Mouse (Mus musculus): Measurements from ENCODE around the gene Fam216a. TPM values are rescaled to one million over a fixed set of nuclear protein-coding genes. Genes with fewer than 3 reads are reported as not detected.
"Not testable (repeated sequence)": the region's sequence is repeated elsewhere in the genome, so short reads cannot be mapped to it uniquely, and the experiment has no call there.

Gene Fam216a
- polyA plus RNA-seq, 1 experiment: 57.0 TPM

- no peak overlapping the region for H3K27ac ChIP-seq (ENCODE audit: insufficient read depth, low read length)
- H3K36me3 ChIP-seq (ENCODE audit: control insufficient read depth, insufficient read depth, low read length, poor library complexity, severe bottlenecking): 0 out of 2 replicates have a peak, but pooled peaks cover 4% of the 10 kb centered on the region
- H3K4me1 ChIP-seq (ENCODE audit: control insufficient read depth, insufficient read depth, low read length): no peaks in the 10 kb centered on the region
- H3K9ac ChIP-seq (ENCODE audit: low read depth, poor library complexity, severe bottlenecking): no peak overlapping the region
- H3K27me3 ChIP-seq (ENCODE audit: control insufficient read depth, insufficient read depth, low read length, poor library complexity, severe bottlenecking): no peaks in the 10 kb centered on the region
- TF ChIP-seq EP300 (IDR thresholded peaks at IDR 0.05; ENCODE audit: insufficient read depth, low read depth, low read length) (no peak), CTCF (IDR thresholded peaks at IDR 0.05; ENCODE audit: low read depth, low read length) (no peak), POLR2A (IDR thresholded peaks at IDR 0.05; ENCODE audit: insufficient read depth, low read length) (no peak)
- no peaks in the 10 kb centered on the region for H3K9me3 ChIP-seq (replicated peaks; ENCODE audit: control insufficient read depth, insufficient read depth, low read length, poor library complexity, severe bottlenecking)
- H3K4me3 ChIP-seq (ENCODE audit: low read depth, low read length): no peak overlapping the region
Observed at GRCm38 (mm10) chr5:122324608-122325431, 47.3 kb downstream of the Fam216a start.

GRCm38 (mm10) chr5:122323523-122323922, 48.6 kb downstream of the Fam216a start:
- Histone ChIP-seq H3K4me3 (ENCODE audit: low read depth, low read length) (no peak overlapping the region), H3K9ac (ENCODE audit: low read depth, poor library complexity, severe bottlenecking) (no peak overlapping the region), H3K9me3 (replicated peaks; ENCODE audit: control insufficient read depth, insufficient read depth, low read length, poor library complexity, severe bottlenecking) (no peaks in the 10 kb centered on the region), H3K27me3 (ENCODE audit: control insufficient read depth, insufficient read depth, low read length, poor library complexity, severe bottlenecking) (no peaks in the 10 kb centered on the region), H3K27ac (ENCODE audit: insufficient read depth, low read length) (no peak overlapping the region), H3K4me1 (ENCODE audit: control insufficient read depth, insufficient read depth, low read length) (no peaks in the 10 kb centered on the region), H3K36me3 (ENCODE audit: control insufficient read depth, insufficient read depth, low read length, poor library complexity, severe bottlenecking) (0 out of 2 replicates have a peak, but pooled peaks cover 4% of the 10 kb centered on the region)
- no peak for TF ChIP-seq EP300 (IDR thresholded peaks at IDR 0.05; ENCODE audit: insufficient read depth, low read depth, low read length)

DNA sequence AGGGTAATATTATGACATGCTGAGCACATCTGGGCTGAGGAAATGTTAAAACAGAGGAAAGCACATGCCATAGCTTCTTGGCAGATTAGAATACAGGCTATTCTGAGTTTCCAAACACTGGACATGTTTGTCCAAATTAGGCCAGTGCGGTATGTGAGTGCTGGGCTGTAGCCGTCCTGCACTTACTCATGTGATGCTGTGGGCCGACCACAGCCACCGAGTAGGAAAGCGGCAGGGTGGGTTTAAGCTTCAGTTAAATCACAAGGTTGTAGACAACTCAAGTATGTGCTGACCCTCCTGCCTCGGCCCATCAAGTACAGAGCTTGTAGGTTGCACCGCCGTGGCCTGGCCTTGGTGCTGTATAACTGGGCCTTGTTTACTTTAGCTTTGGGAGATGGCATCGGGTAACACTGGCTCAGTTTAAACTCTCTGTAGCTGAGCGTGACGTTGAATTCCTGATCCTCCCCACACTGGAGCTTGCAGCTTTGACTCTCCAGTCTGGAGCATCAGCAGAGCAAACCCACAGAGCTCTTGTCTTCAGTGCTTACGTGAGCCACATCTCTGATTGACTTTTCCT, 51.9 kb downstream of the Fam216a start:
- Histone ChIP-seq H3K4me3 (ENCODE audit: low read depth, low read length) (no peak overlapping the region), H3K27me3 (ENCODE audit: control insufficient read depth, insufficient read depth, low read length, poor library complexity, severe bottlenecking) (no peaks in the 10 kb centered on the region), H3K9ac (ENCODE audit: low read depth, poor library complexity, severe bottlenecking) (0 out of 2 replicates have a peak overlapping the region, but pooled peaks have one; percentile 22), H3K27ac (ENCODE audit: insufficient read depth, low read length) (peak overlapping the region; percentile 88), H3K9me3 (replicated peaks; ENCODE audit: control insufficient read depth, insufficient read depth, low read length, poor library complexity, severe bottlenecking) (no peaks in the 10 kb centered on the region), H3K4me1 (ENCODE audit: control insufficient read depth, insufficient read depth, low read length) (peaks cover 6% of the 10 kb centered on the region), H3K36me3 (ENCODE audit: control insufficient read depth, insufficient read depth, low read length, poor library complexity, severe bottlenecking) (0 out of 2 replicates have a peak, but pooled peaks cover 4% of the 10 kb centered on the region)
- TF ChIP-seq EP300 (IDR thresholded peaks at IDR 0.05; ENCODE audit: insufficient read depth, low read depth, low read length) (no peak), CTCF (IDR thresholded peaks at IDR 0.05; ENCODE audit: low read depth, low read length) (no peak)

- Histone ChIP-seq H3K9ac (ENCODE audit: low read depth, poor library complexity, severe bottlenecking) (0 out of 2 replicates have a peak overlapping the region, but pooled peaks have one; percentile 22), H3K27me3 (ENCODE audit: control insufficient read depth, insufficient read depth, low read length, poor library complexity, severe bottlenecking) (no peaks in the 10 kb centered on the region), H3K4me3 (ENCODE audit: low read depth, low read length) (no peak overlapping the region), H3K4me1 (ENCODE audit: control insufficient read depth, insufficient read depth, low read length) (peaks cover 6% of the 10 kb centered on the region), H3K9me3 (replicated peaks; ENCODE audit: control insufficient read depth, insufficient read depth, low read length, poor library complexity, severe bottlenecking) (no peaks in the 10 kb centered on the region), H3K36me3 (ENCODE audit: control insufficient read depth, insufficient read depth, low read length, poor library complexity, severe bottlenecking) (0 out of 2 replicates have a peak, but pooled peaks cover 4% of the 10 kb centered on the region), H3K27ac (ENCODE audit: insufficient read depth, low read length) (peak overlapping the region; percentile 88)
- TF ChIP-seq CTCF (IDR thresholded peaks at IDR 0.05; ENCODE audit: low read depth, low read length) (no peak), EP300 (IDR thresholded peaks at IDR 0.05; ENCODE audit: insufficient read depth, low read depth, low read length) (no peak), POLR2A (IDR thresholded peaks at IDR 0.05; ENCODE audit: insufficient read depth, low read length) (no peak)
Observed at GRCm38 (mm10) chr5:122319474-122320204, 52.5 kb downstream of the Fam216a start.

- H3K4me3 ChIP-seq (ENCODE audit: low read depth, low read length); H3K9ac ChIP-seq (ENCODE audit: low read depth, poor library complexity, severe bottlenecking); H3K36me3 ChIP-seq (ENCODE audit: control insufficient read depth, insufficient read depth, low read length, poor library complexity, severe bottlenecking); H3K4me1 ChIP-seq (ENCODE audit: control insufficient read depth, insufficient read depth, low read length); H3K9me3 ChIP-seq (replicated peaks; ENCODE audit: control insufficient read depth, insufficient read depth, low read length, poor library complexity, severe bottlenecking); H3K27me3 ChIP-seq (ENCODE audit: control insufficient read depth, insufficient read depth, low read length, poor library complexity, severe bottlenecking): not testable (repeated sequence)
- peak overlapping the region; percentile 90 for H3K27ac ChIP-seq (ENCODE audit: insufficient read depth, low read length)
Observed at GRCm38 (mm10) chr5:122318976-122319375, 53.2 kb downstream of the Fam216a start.

DNA sequence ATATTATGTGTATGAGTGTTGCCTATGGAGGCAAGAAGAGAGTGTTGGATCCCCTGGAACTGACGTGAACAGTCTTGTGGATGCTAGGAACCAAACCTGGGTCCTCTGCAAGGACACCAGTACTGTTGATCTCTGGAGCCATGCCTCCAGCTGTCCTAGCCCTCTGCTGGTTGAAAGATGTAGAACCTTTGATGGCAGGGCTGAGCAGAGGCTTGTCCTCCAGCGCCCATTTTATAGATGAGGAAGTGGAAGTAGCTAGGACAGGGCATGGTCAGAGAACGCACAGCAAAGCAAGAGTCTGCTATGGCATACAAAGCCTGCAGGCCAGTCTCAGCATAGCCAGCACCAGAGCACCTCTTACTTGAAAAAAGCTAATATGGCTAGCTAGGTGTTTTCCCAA, 54.1 kb downstream of the Fam216a start:
- Histone ChIP-seq H3K9me3 (replicated peaks; ENCODE audit: control insufficient read depth, insufficient read depth, low read length, poor library complexity, severe bottlenecking) (no peaks in the 10 kb centered on the region), H3K27me3 (ENCODE audit: control insufficient read depth, insufficient read depth, low read length, poor library complexity, severe bottlenecking) (no peaks in the 10 kb centered on the region), H3K27ac (ENCODE audit: insufficient read depth, low read length) (peak overlapping the region; percentile 90), H3K9ac (ENCODE audit: low read depth, poor library complexity, severe bottlenecking) (no peak overlapping the region), H3K36me3 (ENCODE audit: control insufficient read depth, insufficient read depth, low read length, poor library complexity, severe bottlenecking) (0 out of 2 replicates have a peak, but pooled peaks cover 4% of the 10 kb centered on the region), H3K4me1 (ENCODE audit: control insufficient read depth, insufficient read depth, low read length) (peaks cover 6% of the 10 kb centered on the region), H3K4me3 (ENCODE audit: low read depth, low read length) (no peak overlapping the region)
- TF ChIP-seq CTCF (IDR thresholded peaks at IDR 0.05; ENCODE audit: low read depth, low read length): peak; percentile 38
- no peak for TF ChIP-seq POLR2A (IDR thresholded peaks at IDR 0.05; ENCODE audit: insufficient read depth, low read length)
- TF ChIP-seq EP300 (IDR thresholded peaks at IDR 0.05; ENCODE audit: insufficient read depth, low read depth, low read length): no peak
